ENCODE assay signal across 9 mouse cellular contexts in the genomic region with DNA sequence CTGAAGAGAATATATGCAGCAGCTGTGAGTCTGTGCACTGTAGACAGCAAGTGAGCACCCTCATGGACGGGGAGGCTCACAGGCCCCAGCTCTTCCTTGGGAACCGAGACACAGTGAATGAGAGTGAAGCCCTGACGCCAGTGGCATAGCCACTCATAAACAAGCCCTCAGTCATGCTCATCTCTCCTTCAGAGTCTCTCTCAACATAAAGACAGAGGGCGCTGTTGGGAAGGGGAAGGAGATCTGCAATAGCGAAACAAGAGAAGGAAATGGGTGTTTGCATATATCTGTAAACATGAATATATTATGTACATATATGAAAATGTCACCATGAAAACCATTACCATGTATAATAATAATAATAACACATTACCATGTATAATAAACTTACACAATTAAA. TPM values are rescaled to one million over a fixed set of nuclear protein-coding genes. Genes with fewer than 3 reads are reported as not detected.
DNase-seq lines count a peak whose midpoint lies in the region; ATAC-seq and TF ChIP-seq lines count a peak whose summit lies in the region.
"Had no signal": no experiment of that assay in that cellular context is flagged by ENCODE, and none has a peak within 500 bp of the region (broad histone marks: within the 10 kb centered on the region; RNA-seq: fewer than 3 reads in every experiment).

No protein-coding gene starts in this region.

- no peak for DNase-seq in heart, postnatal 0 days (ENCODE audit: low spot score)
- DNase-seq in embryo, embryonic 10.5 days (ENCODE audit: low spot score), result peak; percentile 52
- no peak for DNase-seq in left cerebral cortex, postnatal 25 days (ENCODE audit: low spot score in 2 of 2)
- no peak for DNase-seq in ovary, postnatal 14 days (ENCODE audit: low spot score)
- no peak for DNase-seq in right cerebral cortex, postnatal 14 days

- WGBS in heart, postnatal 0 days, result 75% methylated on average over 5 of the region's 5 CpGs
- WGBS in heart, embryonic 12.5 days, result 78% methylated on average over 5 of the region's 5 CpGs

- H3K27me3 ChIP-seq in heart, postnatal 0 days (ENCODE audit: control insufficient read depth, insufficient read depth, low read length), result no peaks in the 10 kb centered on the region
- no peaks in the 10 kb centered on the region for H3K27me3 ChIP-seq in heart, embryonic 12.5 days (replicated peaks)
- H3K27me3 ChIP-seq in ES-Bruce4 (ENCODE audit: control insufficient read depth, insufficient read depth, low read length, poor library complexity, severe bottlenecking), result no peaks in the 10 kb centered on the region
- H3K27me3 ChIP-seq: limb, embryonic 13.5 days had no signal

- H3K4me2 ChIP-seq in heart, postnatal 0 days (ENCODE audit: low read depth, low read length), result no peak overlapping the region
- no peak overlapping the region for H3K4me2 ChIP-seq in heart, embryonic 12.5 days
- H3K4me2 ChIP-seq: limb, embryonic 13.5 days had no signal

- ATAC-seq in heart, postnatal 0 days (ENCODE audit: insufficient read depth, low read depth), result no peak
- no peak for ATAC-seq in heart, embryonic 12.5 days (ENCODE audit: insufficient number of reproducible peaks, low FRiP score)
- ATAC-seq in megakaryocyte-erythroid progenitor cell, adult 5-6 weeks (replicated peaks; ENCODE audit: low FRiP score, low TSS enrichment, poor library complexity, severe bottlenecking), result peak; percentile 85

- no peak overlapping the region for H3K27ac ChIP-seq in heart, postnatal 0 days (ENCODE audit: low read depth)
- H3K27ac ChIP-seq in heart, embryonic 12.5 days (ENCODE audit: poor library complexity, severe bottlenecking), result no peak overlapping the region
- H3K27ac ChIP-seq in ES-Bruce4 (ENCODE audit: insufficient read depth, low read length), result no peak overlapping the region
- H3K27ac ChIP-seq: limb, embryonic 13.5 days had no signal

- no peaks in the 10 kb centered on the region for H3K9me3 ChIP-seq in heart, postnatal 0 days (replicated peaks; ENCODE audit: control insufficient read depth, low read length)
- H3K9me3 ChIP-seq in heart, embryonic 12.5 days (replicated peaks), result no peaks in the 10 kb centered on the region
- no peaks in the 10 kb centered on the region for H3K9me3 ChIP-seq in ES-Bruce4 (replicated peaks; ENCODE audit: control insufficient read depth, insufficient read depth, low read length, poor library complexity, severe bottlenecking)
- H3K9me3 ChIP-seq: limb, embryonic 13.5 days had no signal

- H3K4me3 ChIP-seq in heart, postnatal 0 days (ENCODE audit: low read depth, low read length), result no peak overlapping the region
- H3K4me3 ChIP-seq in heart, embryonic 12.5 days, result no peak overlapping the region
- no peak overlapping the region for H3K4me3 ChIP-seq in ES-Bruce4 (ENCODE audit: low read depth, low read length)
- H3K4me3 ChIP-seq: limb, embryonic 13.5 days had no signal

- TF ChIP-seq POLR2A in ES-Bruce4 (IDR thresholded peaks at IDR 0.05; ENCODE audit: insufficient read depth, low read length), result no peak

- TF ChIP-seq CTCF in heart, postnatal 0 days (IDR thresholded peaks at IDR 0.05; ENCODE audit: low read depth), result peak; percentile 64
- peak; percentile 14 for TF ChIP-seq CTCF in ES-Bruce4 (IDR thresholded peaks at IDR 0.05; ENCODE audit: low read depth, low read length)

- no peak overlapping the region for H3K9ac ChIP-seq in heart, postnatal 0 days (replicated peaks; ENCODE audit: low read depth, low read length)
- no peak overlapping the region for H3K9ac ChIP-seq in heart, embryonic 12.5 days
- no peak overlapping the region for H3K9ac ChIP-seq in ES-Bruce4 (ENCODE audit: low read depth, poor library complexity, severe bottlenecking)
- H3K9ac ChIP-seq: limb, embryonic 13.5 days had no signal

- peaks cover 62% of the 10 kb centered on the region for H3K36me3 ChIP-seq in heart, postnatal 0 days (replicated peaks; ENCODE audit: control insufficient read depth, insufficient read depth, low read length)
- H3K36me3 ChIP-seq in heart, embryonic 12.5 days, result peaks cover 88% of the 10 kb centered on the region
- H3K36me3 ChIP-seq in ES-Bruce4 (ENCODE audit: control insufficient read depth, insufficient read depth, low read length, poor library complexity, severe bottlenecking), result peaks cover 61% of the 10 kb centered on the region

- intact Hi-C loops in left cerebral cortex, postnatal 25 days (cut with DNase I), result no loop called here

- no peaks in the 10 kb centered on the region for H3K4me1 ChIP-seq in heart, postnatal 0 days (ENCODE audit: control insufficient read depth, insufficient read depth)
- 0 out of 2 replicates have a peak, but pooled peaks cover 4% of the 10 kb centered on the region for H3K4me1 ChIP-seq in heart, embryonic 12.5 days (replicated peaks)
- H3K4me1 ChIP-seq in ES-Bruce4 (ENCODE audit: control insufficient read depth, insufficient read depth, low read length), result no peaks in the 10 kb centered on the region
- H3K4me1 ChIP-seq: limb, embryonic 13.5 days had no signal

- TF ChIP-seq EP300 in heart, postnatal 0 days (IDR thresholded peaks at IDR 0.05; ENCODE audit: low read depth), result no peak
- TF ChIP-seq EP300 in ES-Bruce4 (IDR thresholded peaks at IDR 0.05; ENCODE audit: insufficient read depth, low read depth, low read length), result no peak

RNA-seq across cellular contexts. Expression of gene Sap18, which starts 10.6 kb away (rescaled TPM):
- 8.4 and 27.7 TPM in 2 replicates for total RNA-seq in heart, postnatal 0 days (2014; rRNA removed; ENCODE audit: low replicate concordance)
- 9.8 and 10.9 TPM in 2 replicates for polyA plus RNA-seq in heart, postnatal 0 days (2015; fragmentation: Nextera tagmentation; extraction: Ambion mirVana)
- polyA plus RNA-seq in heart, embryonic 12.5 days (2016; fragmentation: Nextera tagmentation; extraction: Ambion mirVana), result 18.6 and 19.4 TPM in 2 replicates
- polyA plus RNA-seq in ES-Bruce4 (2011; ENCODE audit: insufficient read depth, insufficient read length, low read depth, missing spikeins), result 76.9 and 98.1 TPM in 2 replicates
- total RNA-seq in megakaryocyte-erythroid progenitor cell, adult 5-6 weeks (2014; fragmentation: Nextera tagmentation), result 172 and 187 TPM in 2 replicates
- 28.6 and 29.8 TPM in 2 replicates for total RNA-seq in megakaryocyte-erythroid progenitor cell, adult 5-6 weeks (2017)
- total RNA-seq in left cerebral cortex, postnatal 25 days (2021), result 10 to 100 TPM; 38.6 to 45.7 TPM

RNA-seq across cellular contexts. Expression of gene Ska3, which starts 17.4 kb away (rescaled TPM):
- 4.7 and 7.9 TPM in 2 replicates for total RNA-seq in heart, postnatal 0 days (2014; rRNA removed; ENCODE audit: low replicate concordance)
- polyA plus RNA-seq in heart, postnatal 0 days (2015; fragmentation: Nextera tagmentation; extraction: Ambion mirVana), result 6.6 and 6.9 TPM in 2 replicates
- 31.7 and 33.9 TPM in 2 replicates for polyA plus RNA-seq in heart, embryonic 12.5 days (2016; fragmentation: Nextera tagmentation; extraction: Ambion mirVana)
- polyA plus RNA-seq in ES-Bruce4 (2011; ENCODE audit: insufficient read depth, insufficient read length, low read depth, missing spikeins), result 51.8 and 64.1 TPM in 2 replicates
- 20.4 and 27.5 TPM in 2 replicates for total RNA-seq in megakaryocyte-erythroid progenitor cell, adult 5-6 weeks (2014; fragmentation: Nextera tagmentation)
- 23.6 and 26.2 TPM in 2 replicates for total RNA-seq in megakaryocyte-erythroid progenitor cell, adult 5-6 weeks (2017)
- 1 to 10 TPM in 1 of 2 experiments, under 1 TPM in 1; 0.80 to 1.3 TPM for total RNA-seq in left cerebral cortex, postnatal 25 days (2021)

RNA-seq across cellular contexts. Expression of gene Mrpl57, which starts 17.5 kb away (rescaled TPM):
- total RNA-seq in heart, postnatal 0 days (2014; rRNA removed; ENCODE audit: low replicate concordance), result 21.5 and 55.3 TPM in 2 replicates
- polyA plus RNA-seq in heart, postnatal 0 days (2015; fragmentation: Nextera tagmentation; extraction: Ambion mirVana), result 164 and 166 TPM in 2 replicates
- 124 and 129 TPM in 2 replicates for polyA plus RNA-seq in heart, embryonic 12.5 days (2016; fragmentation: Nextera tagmentation; extraction: Ambion mirVana)
- polyA plus RNA-seq in ES-Bruce4 (2011; ENCODE audit: insufficient read depth, insufficient read length, low read depth, missing spikeins), result 72.3 and 76.0 TPM in 2 replicates
- total RNA-seq in megakaryocyte-erythroid progenitor cell, adult 5-6 weeks (2014; fragmentation: Nextera tagmentation), result 85.5 and 155 TPM in 2 replicates
- total RNA-seq in megakaryocyte-erythroid progenitor cell, adult 5-6 weeks (2017), result 70.6 and 73.8 TPM in 2 replicates
- 10 to 100 TPM; 67.6 to 69.8 TPM for total RNA-seq in left cerebral cortex, postnatal 25 days (2021)

RNA-seq across cellular contexts. Expression of gene Lats2, which starts 50.4 kb away (rescaled TPM):
- total RNA-seq in heart, postnatal 0 days (2014; rRNA removed; ENCODE audit: low replicate concordance), result 43.7 and 68.4 TPM in 2 replicates
- polyA plus RNA-seq in heart, postnatal 0 days (2015; fragmentation: Nextera tagmentation; extraction: Ambion mirVana), result 16.0 and 17.2 TPM in 2 replicates
- 33.3 and 36.0 TPM in 2 replicates for polyA plus RNA-seq in heart, embryonic 12.5 days (2016; fragmentation: Nextera tagmentation; extraction: Ambion mirVana)
- polyA plus RNA-seq in ES-Bruce4 (2011; ENCODE audit: insufficient read depth, insufficient read length, low read depth, missing spikeins), result 18.4 and 26.1 TPM in 2 replicates
- total RNA-seq in megakaryocyte-erythroid progenitor cell, adult 5-6 weeks (2014; fragmentation: Nextera tagmentation), result 6.3 and 11.0 TPM in 2 replicates
- total RNA-seq in megakaryocyte-erythroid progenitor cell, adult 5-6 weeks (2017), result 2.4 and 3.2 TPM in 2 replicates
- total RNA-seq in left cerebral cortex, postnatal 25 days (2021), result 10 to 100 TPM; 14.2 to 15.4 TPM
